Mouse (Mus musculus): Measurements from ENCODE around the gene Icam4.
"Not testable (repeated sequence)": the region's sequence is repeated elsewhere in the genome, so short reads cannot be mapped to it uniquely, and the experiment has no call there.

Gene Icam4

DNA sequence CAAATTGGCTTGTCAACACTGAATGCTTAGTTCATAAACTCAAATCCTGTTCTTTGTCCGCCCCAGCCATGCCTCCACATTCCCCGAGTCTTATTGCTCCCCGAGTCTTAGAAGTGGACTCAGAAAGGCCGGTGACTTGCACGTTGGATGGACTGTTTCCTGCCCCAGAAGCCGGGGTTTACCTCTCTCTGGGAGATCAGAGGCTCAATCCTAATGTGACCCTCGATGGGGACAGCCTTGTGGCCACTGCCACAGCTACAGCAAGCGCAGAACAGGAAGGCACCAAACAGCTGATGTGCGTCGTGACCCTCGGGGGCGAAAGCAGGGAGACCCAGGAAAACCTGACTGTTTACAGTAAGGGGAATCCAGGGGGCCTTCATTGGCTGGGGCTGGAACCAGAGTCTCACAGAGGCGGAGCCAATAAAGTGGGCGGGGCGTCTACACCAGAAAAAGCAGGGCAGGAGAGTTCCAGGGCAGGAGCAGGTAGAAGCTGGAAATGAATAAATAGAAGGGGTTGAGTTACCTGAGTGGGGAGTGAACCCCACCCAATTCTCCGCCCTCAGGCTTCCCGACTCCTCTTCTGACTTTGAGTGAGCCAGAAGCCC is 5.4 kb downstream of the Icam4 start:
- DNase-seq (ENCODE audit: low spot score), result no peak

GRCm38 (mm10) chr9:21035586-21035985 is 6.4 kb downstream of the Icam4 start:
- DNase-seq (ENCODE audit: low spot score), result no peak

DNA sequence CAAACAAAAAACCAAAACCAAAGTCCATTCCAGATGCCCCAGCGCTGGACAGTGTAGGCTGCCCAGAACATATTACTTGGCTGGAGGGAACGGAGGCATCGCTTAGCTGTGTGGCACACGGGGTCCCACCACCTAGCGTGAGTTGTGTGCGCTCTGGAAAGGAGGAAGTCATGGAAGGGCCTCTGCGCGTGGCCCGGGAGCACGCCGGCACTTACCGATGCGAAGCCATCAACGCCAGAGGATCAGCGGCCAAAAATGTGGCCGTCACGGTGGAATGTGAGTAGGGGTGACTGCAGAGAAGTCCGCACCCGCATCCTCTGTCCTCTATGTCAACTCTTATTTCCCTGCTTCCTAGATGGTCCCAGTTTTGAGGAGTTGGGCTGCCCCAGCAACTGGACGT is 7.0 kb downstream of the Icam4 start:
- no peak for DNase-seq (ENCODE audit: low spot score)

DNA sequence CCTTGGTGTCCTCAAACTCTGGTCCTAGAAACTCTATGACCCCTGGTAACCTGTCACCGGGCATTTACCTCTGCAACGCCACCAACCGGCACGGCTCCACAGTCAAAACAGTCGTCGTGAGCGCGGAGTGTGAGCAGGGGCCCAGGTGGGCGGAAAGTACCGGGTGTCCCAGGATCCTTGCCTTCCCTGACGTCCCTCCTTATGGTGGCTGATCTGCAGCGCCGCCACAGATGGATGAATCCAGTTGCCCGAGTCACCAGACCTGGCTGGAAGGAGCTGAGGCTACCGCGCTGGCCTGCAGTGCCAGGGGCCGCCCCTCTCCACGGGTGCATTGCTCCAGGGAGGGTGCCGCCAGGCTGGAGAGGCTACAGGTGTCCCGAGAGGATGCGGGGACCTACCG is 7.5 kb downstream of the Icam4 start:
- no peak for DNase-seq (ENCODE audit: low spot score)

GRCm38 (mm10) chr9:21037481-21037891 is 8.3 kb downstream of the Icam4 start:
- no peak for DNase-seq (ENCODE audit: low spot score)

- DNase-seq (ENCODE audit: low spot score), result no peak
Observed at GRCm38 (mm10) chr9:21039779-21040178, 10.6 kb downstream of the Icam4 start.

- no peak for DNase-seq (ENCODE audit: low spot score)
Observed at GRCm38 (mm10) chr9:21041308-21041707, 12.1 kb downstream of the Icam4 start.

GRCm38 (mm10) chr9:21043563-21043962 is 14.4 kb downstream of the Icam4 start:
- DNase-seq (ENCODE audit: low spot score), result no peak

DNA sequence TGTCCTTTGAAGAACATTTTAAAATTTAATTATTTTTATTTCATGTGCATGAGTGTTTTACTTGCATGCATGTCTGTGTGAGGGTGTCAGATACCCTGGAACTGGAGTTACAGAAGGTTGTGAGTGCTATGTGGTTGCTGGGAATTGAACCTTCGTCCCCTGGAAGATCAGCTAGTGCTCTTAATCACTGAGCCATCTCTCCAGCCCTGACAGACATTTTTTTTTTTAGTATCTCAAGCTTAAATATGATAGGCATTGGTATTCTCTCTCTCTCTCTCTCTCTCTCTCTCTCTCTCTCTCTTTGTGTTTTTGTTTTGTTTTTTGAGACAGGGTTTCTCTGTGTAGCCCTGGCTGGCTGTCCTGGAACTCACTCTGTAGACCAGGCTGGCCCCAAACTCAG is 15.6 kb downstream of the Icam4 start:
- not testable (repeated sequence) for DNase-seq (ENCODE audit: low spot score)

GRCm38 (mm10) chr9:21045235-21045634 is 16.1 kb downstream of the Icam4 start:
- no peak for DNase-seq (ENCODE audit: low spot score)

- no peak for DNase-seq (ENCODE audit: low spot score)
Observed at GRCm38 (mm10) chr9:21051578-21051977, 22.4 kb downstream of the Icam4 start.

DNA sequence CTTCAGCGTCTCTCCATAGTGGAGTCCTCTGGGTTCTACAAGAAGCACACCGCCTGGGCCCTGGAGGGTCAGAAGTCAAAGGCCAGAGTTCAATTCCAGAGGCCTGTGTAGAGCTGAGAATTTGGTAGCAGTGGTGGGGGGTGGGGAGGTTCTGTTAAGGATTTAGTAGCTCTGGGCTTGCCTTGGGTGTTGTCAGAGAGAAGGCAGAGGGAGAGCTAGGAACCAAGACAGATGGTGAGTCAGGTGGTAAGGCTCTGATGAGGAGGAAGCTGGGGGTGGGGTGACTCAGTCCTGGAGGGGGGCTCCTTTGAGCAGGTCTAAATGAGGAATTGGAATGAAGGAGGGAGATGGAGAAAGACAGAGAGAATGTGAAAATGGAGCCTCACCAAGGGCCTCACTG is 33.8 kb downstream of the Icam4 start:
- no peak for DNase-seq (ENCODE audit: low spot score)

- no peak for DNase-seq (ENCODE audit: low spot score)
Observed at GRCm38 (mm10) chr9:21067006-21067684, 38.0 kb downstream of the Icam4 start, which contains the start of gene Zglp1. Gene Zglp1 (minus strand): TSS chr9:21067093.

DNA sequence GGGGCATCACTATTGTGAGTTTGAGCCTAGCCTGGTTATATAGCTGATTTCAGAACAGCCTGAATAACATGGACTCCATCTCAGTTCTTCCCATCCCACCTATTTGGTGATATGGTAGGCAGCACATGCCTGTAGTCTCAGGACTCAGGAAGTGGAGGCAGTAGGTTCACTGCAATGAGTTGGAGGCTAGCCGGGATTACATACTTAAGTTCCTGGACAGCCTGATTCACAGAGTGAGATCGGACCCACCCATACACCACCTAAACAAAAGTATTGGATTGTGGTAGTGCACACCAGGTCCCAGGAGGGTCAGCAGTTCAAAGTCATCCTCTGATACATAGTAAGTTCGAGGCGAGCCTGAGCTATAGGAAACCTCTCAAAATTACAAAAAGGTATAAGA is 43.5 kb downstream of the Icam4 start:
- no peak for DNase-seq (ENCODE audit: low spot score)

DNA sequence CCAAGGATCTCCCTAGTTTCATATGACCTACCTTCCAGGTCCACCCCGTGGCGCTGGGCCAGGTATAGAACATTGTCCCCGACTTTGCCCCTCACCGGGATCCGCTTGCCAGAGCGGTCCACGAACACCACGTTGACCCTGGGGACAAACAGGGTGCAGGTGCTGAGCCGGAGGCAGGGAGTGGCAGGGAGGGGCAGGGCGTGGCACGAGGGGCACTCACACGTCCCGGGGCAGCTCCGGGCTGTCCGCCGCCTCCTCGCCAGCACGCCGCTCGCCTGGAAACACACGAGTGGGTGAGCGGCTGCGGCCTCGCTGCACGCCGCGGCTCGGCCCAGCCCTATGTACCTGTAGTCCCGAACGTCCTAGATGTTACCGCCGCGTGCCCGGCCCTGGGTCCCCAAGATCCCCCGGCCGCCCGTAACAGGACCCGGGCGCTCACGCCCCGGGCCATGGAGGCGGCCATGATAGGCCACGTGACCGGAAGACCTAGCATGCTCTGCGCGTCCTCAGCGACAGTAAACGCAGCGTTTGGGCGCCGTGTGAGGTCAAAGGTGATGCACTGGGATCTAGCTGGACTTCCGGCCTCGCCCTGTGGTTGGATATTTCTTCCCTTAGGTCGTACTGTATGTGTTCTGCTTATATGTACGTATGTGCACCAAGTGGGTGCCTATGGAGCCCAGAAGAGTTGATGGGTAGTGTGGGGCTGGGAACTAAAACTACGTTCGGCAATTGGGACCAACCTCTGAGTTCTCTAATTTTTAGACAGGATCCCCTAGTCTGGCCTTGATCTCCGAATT is 44.1 kb downstream of the Icam4 start, which contains the start of the genes Gm49373 and Fdx1l:
Gene Gm49373, minus strand, starts transcription at position 53 of the 797 bp plus-strand sequence.
Gene Fdx1l, minus strand, starts transcription at position 571 of the 797 bp plus-strand sequence.
- DNase-seq (ENCODE audit: low spot score), result peak; percentile 90

DNA sequence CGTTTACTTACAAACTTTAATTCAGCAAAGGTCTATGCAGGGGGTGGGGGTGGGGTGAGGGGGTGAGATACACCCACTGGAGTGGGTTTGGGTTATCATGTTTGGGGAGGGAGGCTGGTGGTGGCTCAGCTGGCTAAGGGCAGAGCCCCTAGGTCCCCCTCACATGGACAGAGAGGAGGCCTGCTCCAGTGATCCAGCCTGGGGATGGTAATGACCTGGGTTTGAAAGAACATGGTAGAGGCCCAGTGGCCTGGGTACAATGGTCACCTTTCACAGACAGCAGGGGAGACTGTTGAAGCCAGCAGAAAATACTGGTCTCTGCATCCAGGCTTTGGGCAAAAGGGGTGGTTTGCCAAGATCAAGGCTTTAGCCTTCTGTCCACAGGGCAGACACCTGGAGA is 45.0 kb downstream of the Icam4 start:
- DNase-seq (ENCODE audit: low spot score), result no peak

DNA sequence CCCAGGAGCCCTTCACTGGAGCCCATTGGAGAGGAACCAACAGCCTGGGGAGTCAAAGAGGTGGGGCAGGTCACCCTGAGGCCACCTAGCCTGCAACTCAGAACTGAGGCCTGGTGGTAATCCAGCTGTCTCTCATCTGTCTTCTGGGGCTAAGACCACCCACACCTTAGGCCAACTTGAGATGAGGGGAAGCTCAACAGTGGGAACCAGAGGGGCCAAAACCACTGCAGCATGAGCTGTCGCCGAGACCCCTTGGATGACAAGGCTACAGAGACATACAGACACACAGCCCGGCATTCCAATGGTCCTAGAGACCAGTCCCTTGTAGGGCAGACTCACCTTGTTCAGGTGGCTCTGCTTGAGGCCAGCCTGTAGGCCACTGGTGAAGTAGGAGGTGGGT is 46.5 kb downstream of the Icam4 start:
- no peak for DNase-seq (ENCODE audit: low spot score)

All from urinary bladder, postnatal 14 days (tissue).